Mouse (Mus musculus) granulocyte monocyte progenitor cell, adult 5-6 weeks (primary cell): Measurements from ENCODE around the gene Gm281. TPM values are rescaled to one million over a fixed set of nuclear protein-coding genes. Genes with fewer than 3 reads are reported as not detected.

Source experiments
- ATAC-seq: replicated peaks from 2 replicates; pipeline ENCODE4 v1.8.0; 2016; ENCODE audit warnings: mild to moderate bottlenecking, moderate TSS enrichment, inconsistent platforms; ENCODE audit not compliant: poor library complexity, severe bottlenecking
- total RNA-seq, 2 experiments: library from RNA; stranded (forward) in 1 of 2; stranded (reverse) in 1 of 2; fragments of 200-712, 200-1000 nt in 1 of 2; fragments of >200 nt in 1 of 2; fragmentation: Nextera tagmentation in 1 of 2; gene quantifications; 2 replicates each; pipeline ENCODE4 v1.2.3; 2014 to 2017

Gene Gm281
- total RNA-seq, 2 experiments from 2014 or later, result not detected

- ATAC-seq, result no peak
These were observed 20.5 kb downstream of the Gm281 start for GRCm38 (mm10) chr14:13893748-13894147.

GRCm38 (mm10) chr14:13861416-13861815, 52.9 kb downstream of the Gm281 start:
- ATAC-seq, result no peak

- no peak for ATAC-seq
These were observed 101.3 kb downstream of the Gm281 start for GRCm38 (mm10) chr14:13812801-13813479.

- ATAC-seq, result no peak
These were observed 123.8 kb downstream of the Gm281 start for GRCm38 (mm10) chr14:13790446-13790845.

GRCm38 (mm10) chr14:13790001-13790400, 124.3 kb downstream of the Gm281 start:
- no peak for ATAC-seq

- no peak for ATAC-seq
These were observed 131.3 kb downstream of the Gm281 start for GRCm38 (mm10) chr14:13782970-13783369.

DNA sequence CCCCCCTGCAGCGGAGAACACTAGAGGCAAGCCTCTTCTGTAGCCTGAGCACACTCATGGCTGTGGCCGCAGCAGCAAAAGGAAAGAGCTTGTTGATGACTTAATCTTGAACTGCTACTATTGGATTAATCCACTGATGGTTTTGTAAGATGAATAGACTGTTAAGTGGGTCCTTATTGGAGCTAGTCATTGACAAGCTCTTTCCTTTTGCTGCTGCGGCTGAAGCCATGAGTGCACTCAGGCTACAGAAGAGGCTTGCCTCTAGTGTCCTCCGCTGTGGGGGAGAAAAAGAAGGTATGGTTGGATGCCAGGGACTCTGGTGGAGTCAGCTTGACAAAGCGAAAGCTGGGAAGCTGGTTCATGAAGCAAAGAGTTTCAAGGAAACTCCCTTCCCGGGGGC, 135.9 kb downstream of the Gm281 start:
- no peak for ATAC-seq

DNA sequence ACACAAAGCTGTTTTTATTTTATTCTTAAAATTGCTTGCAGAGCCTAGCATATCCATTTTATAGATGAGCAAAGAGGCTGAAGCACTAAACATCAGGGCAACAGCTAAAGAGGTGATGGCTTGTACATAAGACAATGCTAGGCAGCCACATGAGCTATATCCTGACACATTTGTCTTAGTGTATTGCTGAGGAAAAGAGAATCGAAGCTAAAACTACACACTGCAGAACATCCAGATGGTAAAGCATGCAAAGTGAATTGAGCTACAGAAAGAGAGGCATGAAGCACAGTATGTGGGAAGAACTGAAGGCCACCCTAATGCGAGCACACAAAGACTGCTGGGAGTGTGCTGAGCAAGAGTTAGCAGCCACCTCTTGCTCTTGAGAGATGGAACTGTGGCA, 143.1 kb downstream of the Gm281 start:
- ATAC-seq, result no peak

DNA sequence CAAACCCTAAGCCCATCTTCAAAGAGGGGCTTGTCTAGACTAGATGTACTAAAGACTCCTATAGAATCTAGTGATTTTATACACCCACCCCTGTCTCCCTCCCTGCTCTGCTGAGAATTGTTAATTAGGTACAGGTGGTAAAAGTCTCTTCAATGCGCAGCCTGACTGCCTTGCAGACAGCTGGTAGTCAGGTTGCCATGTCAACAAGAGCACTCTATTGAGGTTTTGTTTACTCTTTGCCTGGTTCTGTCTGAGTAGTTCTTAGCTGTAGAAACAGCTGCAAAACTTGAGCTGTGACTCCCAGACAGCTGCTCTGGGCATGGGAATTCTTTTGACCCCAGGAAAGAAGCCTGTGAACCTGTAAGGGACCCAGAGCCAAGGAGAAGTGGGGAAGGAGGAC, 143.6 kb downstream of the Gm281 start:
- no peak for ATAC-seq

Other genes starting within 250 kb of the Gm281 start
- gene Sntn, start 243.6 kb downstream of the Gm281 start, total RNA-seq (2014; fragmentation: Nextera tagmentation), result not detected in 2 replicates
- gene Sntn, start 243.6 kb downstream of the Gm281 start, total RNA-seq (2017), result not detected in 2 replicates
- 14.3 and 14.6 TPM in 2 replicates for gene Atxn7, start 47.0 kb upstream of the Gm281 start, total RNA-seq (2014; fragmentation: Nextera tagmentation)
- gene Atxn7, start 47.0 kb upstream of the Gm281 start, total RNA-seq (2017), result 11.3 and 20.3 TPM in 2 replicates
- gene Thoc7, start 47.4 kb upstream of the Gm281 start, total RNA-seq (2014; fragmentation: Nextera tagmentation), result 188 and 219 TPM in 2 replicates
- 347 and 460 TPM in 2 replicates for gene Thoc7, start 47.4 kb upstream of the Gm281 start, total RNA-seq (2017)
- gene Psmd6, start 206.5 kb upstream of the Gm281 start, total RNA-seq (2014; fragmentation: Nextera tagmentation), result 108 and 137 TPM in 2 replicates
- gene Psmd6, start 206.5 kb upstream of the Gm281 start, total RNA-seq (2017), result 265 and 275 TPM in 2 replicates